Mouse (Mus musculus) cortical plate, adult 2 months (tissue): ENCODE data around the gene Alkbh4. TPM values are rescaled to one million over a fixed set of nuclear protein-coding genes. Genes with fewer than 3 reads are reported as not detected.
"Not testable (repeated sequence)": the region's sequence is repeated elsewhere in the genome, so short reads cannot be mapped to it uniquely, and the experiment has no call there.

Experiments
- H3K27ac ChIP-seq: fragments of 200-500 bp; 2 replicates; pipeline ENCODE4 v1.5.1; 2012; ENCODE audit warnings: low read length, control low read depth, inconsistent platforms; ENCODE audit not compliant: insufficient read depth
- H3K4me1 ChIP-seq: fragments of 200-500 bp; 2 replicates; pipeline ENCODE4 v1.6.1; 2011; ENCODE audit warnings: low read length; ENCODE audit not compliant: control insufficient read depth, insufficient read depth
- H3K4me3 ChIP-seq: fragments of 200-500 bp; 2 replicates; pipeline ENCODE4 v1.5.1; 2011; ENCODE audit warnings: mild to moderate bottlenecking, low read length, control low read depth; ENCODE audit not compliant: insufficient read depth
- CTCF ChIP-seq: fragments of 200-500 bp; IDR thresholded peaks from 2 replicates; pipeline ENCODE4 v1.5.1; 2011; ENCODE audit warnings: mild to moderate bottlenecking, control low read depth, low read length; ENCODE audit not compliant: insufficient read depth; ENCODE audit errors: extremely low read depth
- POLR2A ChIP-seq: fragments of 200-500 bp; IDR thresholded peaks from 2 replicates; pipeline ENCODE4 v1.6.1; 2011; ENCODE audit warnings: mild to moderate bottlenecking, low read length, control low read depth; ENCODE audit not compliant: insufficient read depth; ENCODE audit errors: extremely low read depth
- polyA plus RNA-seq: library from polyadenylated mRNA; depleted of rRNA; stranded (reverse); fragments of >200 nt; gene quantifications from 2 replicates; pipeline ENCODE4 v1.2.3, GENCODE M21; 2012

The Alkbh4 gene
- polyA plus RNA-seq, 1 experiment = 11.3 TPM

- H3K27ac ChIP-seq = no peak overlapping the region
- H3K4me1 ChIP-seq = 0 out of 2 replicates have a peak, but pooled peaks cover 1% of the 10 kb centered on the region
- H3K4me3 ChIP-seq = no peak overlapping the region
- TF ChIP-seq CTCF (no peak), POLR2A (no peak)
These were observed 3.4 kb downstream of the Alkbh4 start for GRCm38 (mm10) chr5:136139393-136139792.

GRCm38 (mm10) chr5:136140057-136140482 lies 4.1 kb downstream of the Alkbh4 start:
- TF ChIP-seq CTCF (no peak), POLR2A (no peak)
- H3K4me1 ChIP-seq = 0 out of 2 replicates have a peak, but pooled peaks cover 1% of the 10 kb centered on the region
- H3K4me3 ChIP-seq = no peak overlapping the region
- no peak overlapping the region for H3K27ac ChIP-seq

GRCm38 (mm10) chr5:136142746-136143145 lies 6.8 kb downstream of the Alkbh4 start:
- TF ChIP-seq CTCF (peak; percentile 21; the same call in 1 of the 2 replicates), POLR2A (no peak)
- Histone ChIP-seq H3K27ac (no peak overlapping the region), H3K4me3 (no peak overlapping the region), H3K4me1 (no peaks in the 10 kb centered on the region)

- TF ChIP-seq CTCF = peak; percentile 30; the same call in 1 of the 2 replicates
- no peak for TF ChIP-seq POLR2A
- Histone ChIP-seq H3K4me1 (no peaks in the 10 kb centered on the region), H3K27ac (no peak overlapping the region), H3K4me3 (no peak overlapping the region)
These were observed 7.3 kb downstream of the Alkbh4 start for GRCm38 (mm10) chr5:136143161-136143755.

- H3K27ac ChIP-seq = no peak overlapping the region
- H3K4me1 ChIP-seq = no peaks in the 10 kb centered on the region
- no peak for TF ChIP-seq CTCF
- TF ChIP-seq POLR2A = no peak
- H3K4me3 ChIP-seq = no peak overlapping the region
These were observed 8.9 kb downstream of the Alkbh4 start for GRCm38 (mm10) chr5:136144606-136145430.

GRCm38 (mm10) chr5:136146936-136147335 lies 11.0 kb downstream of the Alkbh4 start:
- H3K4me3 ChIP-seq = no peak overlapping the region
- H3K4me1 ChIP-seq = no peaks in the 10 kb centered on the region
- no peak for TF ChIP-seq CTCF
- no peak for TF ChIP-seq POLR2A
- H3K27ac ChIP-seq = no peak overlapping the region

GRCm38 (mm10) chr5:136147704-136148103 lies 11.8 kb downstream of the Alkbh4 start:
- Histone ChIP-seq H3K27ac (no peak overlapping the region), H3K4me3 (no peak overlapping the region), H3K4me1 (no peaks in the 10 kb centered on the region)
- TF ChIP-seq CTCF (no peak), POLR2A (no peak)

GRCm38 (mm10) chr5:136149134-136149576 lies 13.2 kb downstream of the Alkbh4 start:
- H3K27ac ChIP-seq, H3K4me1 ChIP-seq, H3K4me3 ChIP-seq: not testable (repeated sequence)

GRCm38 (mm10) chr5:136152365-136152764 lies 16.4 kb downstream of the Alkbh4 start:
- Histone ChIP-seq H3K4me3 (no peak overlapping the region), H3K27ac (no peak overlapping the region), H3K4me1 (no peaks in the 10 kb centered on the region)
- TF ChIP-seq CTCF = no peak
- no peak for TF ChIP-seq POLR2A

GRCm38 (mm10) chr5:136155399-136155798 lies 19.5 kb downstream of the Alkbh4 start:
- TF ChIP-seq CTCF (no peak), POLR2A (no peak)
- Histone ChIP-seq H3K4me1 (no peaks in the 10 kb centered on the region), H3K27ac (no peak overlapping the region), H3K4me3 (no peak overlapping the region)

- H3K4me1 ChIP-seq = not testable (repeated sequence)
These were observed 24.1 kb downstream of the Alkbh4 start for GRCm38 (mm10) chr5:136160084-136160483.

More at GRCm38 (mm10) chr5:136160084-136160483, 24.1 kb downstream of the Alkbh4 start:
- not testable (repeated sequence) for H3K27ac ChIP-seq, H3K4me3 ChIP-seq
